Mouse (Mus musculus): Measurements from ENCODE around the gene Ankrd36. TPM values are rescaled to one million over a fixed set of nuclear protein-coding genes. Genes with fewer than 3 reads are reported as not detected.
"Not testable (repeated sequence)": the region's sequence is repeated elsewhere in the genome, so short reads cannot be mapped to it uniquely, and the experiment has no call there.

The Ankrd36 gene
- polyA plus RNA-seq, 1 experiment from 2014 or later: not detected

DNA sequence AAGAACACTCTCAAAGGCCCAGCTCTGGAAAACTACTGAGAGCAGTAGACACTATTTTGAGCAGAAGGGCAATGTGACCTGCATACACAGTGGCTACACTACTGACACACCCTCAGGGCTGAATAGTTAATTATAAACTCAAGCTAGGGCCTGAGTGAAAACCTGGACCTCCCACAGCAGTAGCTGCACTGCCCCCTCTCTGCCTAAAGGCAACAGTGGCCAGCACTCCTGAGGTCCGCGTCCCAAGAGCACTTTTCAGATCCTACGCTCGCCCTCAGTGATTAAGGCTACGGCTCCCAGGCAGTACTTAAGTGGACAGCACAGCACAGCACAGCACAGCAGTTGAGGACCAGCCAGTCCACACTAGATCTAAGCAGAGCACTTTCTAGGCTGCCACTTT is 36.4 kb upstream of the Ankrd36 start:
- peak; percentile 87 for ATAC-seq (ENCODE audit: low FRiP score, low TSS enrichment)
- Histone ChIP-seq H3K36me3 (ENCODE audit: control insufficient read depth, insufficient read depth, low read length) (peaks cover 25% of the 10 kb centered on the region), H3K4me3 (ENCODE audit: low read depth, low read length) (no peak overlapping the region), H3K27ac (replicated peaks) (no peak overlapping the region), H3K27me3 (ENCODE audit: control insufficient read depth, insufficient read depth, low read length) (no peaks in the 10 kb centered on the region), H3K4me1 (replicated peaks; ENCODE audit: control insufficient read depth, insufficient read depth) (no peaks in the 10 kb centered on the region), H3K9me3 (ENCODE audit: control insufficient read depth, low read length) (no peaks in the 10 kb centered on the region), H3K4me2 (replicated peaks; ENCODE audit: low read depth) (no peak overlapping the region), H3K9ac (ENCODE audit: low read length) (no peak overlapping the region)
- 73% methylated on average over 5 of the region's 5 CpGs for WGBS
- no peak for TF ChIP-seq EP300 (optimal IDR thresholded peaks at IDR 0.05)
- peak; percentile 59 for TF ChIP-seq CTCF (IDR thresholded peaks at IDR 0.05; ENCODE audit: low read depth)
- DNase-seq (ENCODE audit: low spot score): peak; percentile 47

DNA sequence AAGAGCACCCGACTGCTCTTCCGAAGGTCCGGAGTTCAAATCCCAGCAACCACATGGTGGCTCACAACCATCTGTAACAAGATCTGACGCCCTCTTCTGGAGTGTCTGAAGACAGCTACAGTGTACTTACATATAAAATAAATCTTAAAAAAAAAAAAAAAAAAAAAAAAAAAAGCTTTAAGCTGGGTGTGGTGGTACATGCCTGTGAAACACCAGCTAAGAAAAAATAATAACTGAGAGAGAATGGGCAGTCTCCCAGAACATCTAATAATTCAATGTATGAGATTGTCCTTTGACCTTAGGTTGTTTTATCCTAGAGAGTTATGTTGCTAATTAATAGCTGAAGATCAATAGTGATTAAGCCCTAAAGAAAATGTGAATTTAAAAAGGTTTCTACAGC is 32.0 kb upstream of the Ankrd36 start:
- not testable (repeated sequence) for H3K9me3 ChIP-seq (ENCODE audit: control insufficient read depth, low read length); H3K27ac ChIP-seq (replicated peaks); H3K4me1 ChIP-seq (replicated peaks; ENCODE audit: control insufficient read depth, insufficient read depth); H3K4me2 ChIP-seq (replicated peaks; ENCODE audit: low read depth); H3K4me3 ChIP-seq (ENCODE audit: low read depth, low read length); DNase-seq (ENCODE audit: low spot score); H3K9ac ChIP-seq (ENCODE audit: low read length); H3K27me3 ChIP-seq (ENCODE audit: control insufficient read depth, insufficient read depth, low read length); ATAC-seq (ENCODE audit: low FRiP score, low TSS enrichment)
- 74% methylated on average over 4 of the region's 4 CpGs for WGBS
- H3K36me3 ChIP-seq (ENCODE audit: control insufficient read depth, insufficient read depth, low read length): peaks cover 18% of the 10 kb centered on the region

DNA sequence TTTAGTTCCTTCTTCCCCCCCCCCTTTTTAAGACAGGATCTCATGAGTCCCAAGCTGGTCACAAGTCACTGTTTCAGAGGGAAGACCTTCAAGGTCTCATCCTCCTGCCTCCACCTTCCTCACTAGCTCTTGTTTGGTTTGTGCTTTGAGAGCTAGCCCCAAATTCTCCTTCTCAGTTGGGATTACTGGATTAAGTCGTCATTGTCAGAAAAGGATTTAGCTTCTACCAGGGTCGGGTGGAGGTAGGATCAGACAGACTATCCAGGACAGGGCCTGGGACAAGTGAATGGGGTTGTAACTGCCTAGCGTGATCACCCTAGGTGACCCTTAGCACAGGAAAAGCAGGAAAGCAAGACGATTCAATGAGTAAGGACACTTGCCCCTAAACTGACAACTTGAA is 29.2 kb upstream of the Ankrd36 start:
- no peak overlapping the region for H3K4me3 ChIP-seq (ENCODE audit: low read depth, low read length)
- 35% methylated on average over 4 of the region's 4 CpGs for WGBS
- ATAC-seq (ENCODE audit: low FRiP score, low TSS enrichment): no peak
- H3K4me1 ChIP-seq (replicated peaks; ENCODE audit: control insufficient read depth, insufficient read depth): no peaks in the 10 kb centered on the region; the same call in 1 of the 2 replicates
- H3K9me3 ChIP-seq (ENCODE audit: control insufficient read depth, low read length): no peaks in the 10 kb centered on the region
- DNase-seq (ENCODE audit: low spot score): no peak
- no peak overlapping the region for H3K9ac ChIP-seq (ENCODE audit: low read length)
- peak overlapping the region; percentile 85 for H3K4me2 ChIP-seq (replicated peaks; ENCODE audit: low read depth)
- no peaks in the 10 kb centered on the region; the same call in 1 of the 2 replicates for H3K36me3 ChIP-seq (ENCODE audit: control insufficient read depth, insufficient read depth, low read length)
- no peak overlapping the region for H3K27ac ChIP-seq (replicated peaks)
- H3K27me3 ChIP-seq (ENCODE audit: control insufficient read depth, insufficient read depth, low read length): no peaks in the 10 kb centered on the region
- no peak for TF ChIP-seq EP300 (optimal IDR thresholded peaks at IDR 0.05)
- TF ChIP-seq CTCF (IDR thresholded peaks at IDR 0.05; ENCODE audit: low read depth): no peak

GRCm38 (mm10) chr11:5541230-5541798 is 28.2 kb upstream of the Ankrd36 start:
- H3K4me1 ChIP-seq (replicated peaks; ENCODE audit: control insufficient read depth, insufficient read depth): no peaks in the 10 kb centered on the region; the same call in 1 of the 2 replicates
- H3K9me3 ChIP-seq (ENCODE audit: control insufficient read depth, low read length): no peaks in the 10 kb centered on the region
- H3K9ac ChIP-seq (ENCODE audit: low read length): peak overlapping the region; percentile 96
- no peak for DNase-seq (ENCODE audit: low spot score)
- WGBS: under 1% methylated on average over 28 of the region's 28 CpGs
- peak overlapping the region; percentile 84 for H3K27ac ChIP-seq (replicated peaks)
- TF ChIP-seq EP300 (optimal IDR thresholded peaks at IDR 0.05) (no peak), CTCF (IDR thresholded peaks at IDR 0.05; ENCODE audit: low read depth) (no peak)
- no peaks in the 10 kb centered on the region for H3K27me3 ChIP-seq (ENCODE audit: control insufficient read depth, insufficient read depth, low read length)
- peak overlapping the region; percentile 81 for H3K4me3 ChIP-seq (ENCODE audit: low read depth, low read length)
- ATAC-seq (ENCODE audit: low FRiP score, low TSS enrichment): no peak
- no peaks in the 10 kb centered on the region; the same call in 1 of the 2 replicates for H3K36me3 ChIP-seq (ENCODE audit: control insufficient read depth, insufficient read depth, low read length)
- H3K4me2 ChIP-seq (replicated peaks; ENCODE audit: low read depth): peak overlapping the region; percentile 85

GRCm38 (mm10) chr11:5541799-5542481 is 27.5 kb upstream of the Ankrd36 start, which contains the start of gene Ccdc117:
Gene Ccdc117, minus strand, starts transcription at chr11:5542187.
- H3K4me2 ChIP-seq (replicated peaks; ENCODE audit: low read depth): peak within 1 kb of the TSS; percentile 85
- peak; percentile 97 for ATAC-seq (ENCODE audit: low FRiP score, low TSS enrichment)
- under 1% methylated on average over 64 of the region's 65 CpGs for WGBS
- no peaks in the 10 kb centered on the region for H3K9me3 ChIP-seq (ENCODE audit: control insufficient read depth, low read length)
- TF ChIP-seq CTCF (IDR thresholded peaks at IDR 0.05; ENCODE audit: low read depth) (peak; percentile 54), EP300 (optimal IDR thresholded peaks at IDR 0.05) (no peak)
- H3K4me3 ChIP-seq (ENCODE audit: low read depth, low read length): peak within 1 kb of the TSS; percentile 81
- no peaks in the 10 kb centered on the region for H3K27me3 ChIP-seq (ENCODE audit: control insufficient read depth, insufficient read depth, low read length)
- H3K27ac ChIP-seq (replicated peaks): peak within 1 kb of the TSS; percentile 84
- H3K4me1 ChIP-seq (replicated peaks; ENCODE audit: control insufficient read depth, insufficient read depth): no peaks in the 10 kb centered on the region; the same call in 1 of the 2 replicates
- no peaks in the 10 kb centered on the region; the same call in 1 of the 2 replicates for H3K36me3 ChIP-seq (ENCODE audit: control insufficient read depth, insufficient read depth, low read length)
- peak; percentile 93 for DNase-seq (ENCODE audit: low spot score)
- H3K9ac ChIP-seq (ENCODE audit: low read length): peak within 1 kb of the TSS; percentile 96

Data from stomach, postnatal 0 days (tissue).